Mouse (Mus musculus): Measurements from ENCODE around the gene Scn4a. TPM values are rescaled to one million over a fixed set of nuclear protein-coding genes. Genes with fewer than 3 reads are reported as not detected.
"Not testable (repeated sequence)": the region's sequence is repeated elsewhere in the genome, so short reads cannot be mapped to it uniquely, and the experiment has no call there.

The Scn4a gene
- polyA plus RNA-seq, 1 experiment = 0.36 TPM

- no peak for DNase-seq (ENCODE audit: low read depth)
Observed at GRCm38 (mm10) chr11:106355382-106356128, 2.5 kb upstream of the Scn4a start.

- DNase-seq (ENCODE audit: low read depth) = no peak
Observed at GRCm38 (mm10) chr11:106354181-106354580, 1.1 kb upstream of the Scn4a start.

- no peak for DNase-seq (ENCODE audit: low read depth)
Observed at GRCm38 (mm10) chr11:106351941-106352340, 1.1 kb downstream of the Scn4a start.

DNA sequence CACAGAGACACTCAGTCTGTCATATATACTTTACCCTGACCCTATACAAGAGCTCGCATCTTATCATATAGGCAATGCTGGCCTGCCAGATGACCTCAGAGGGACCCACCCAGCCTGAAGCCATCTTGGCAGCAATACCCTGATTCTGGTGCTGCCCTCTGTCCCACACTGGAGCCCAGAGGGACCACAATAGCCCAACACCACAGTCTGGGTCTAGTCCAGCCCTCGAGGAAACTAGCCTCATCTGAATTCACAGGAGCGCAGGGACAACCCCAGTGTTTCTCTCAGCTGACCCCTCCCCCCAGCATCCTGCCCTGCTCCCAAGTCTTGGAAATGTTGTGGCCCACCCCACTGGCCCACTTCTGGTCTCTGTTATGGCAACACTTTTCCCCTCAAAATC is 1.8 kb downstream of the Scn4a start:
- DNase-seq (ENCODE audit: low read depth) = no peak

- no peak for DNase-seq (ENCODE audit: low read depth)
Observed at GRCm38 (mm10) chr11:106350853-106351252, 2.2 kb downstream of the Scn4a start.

DNA sequence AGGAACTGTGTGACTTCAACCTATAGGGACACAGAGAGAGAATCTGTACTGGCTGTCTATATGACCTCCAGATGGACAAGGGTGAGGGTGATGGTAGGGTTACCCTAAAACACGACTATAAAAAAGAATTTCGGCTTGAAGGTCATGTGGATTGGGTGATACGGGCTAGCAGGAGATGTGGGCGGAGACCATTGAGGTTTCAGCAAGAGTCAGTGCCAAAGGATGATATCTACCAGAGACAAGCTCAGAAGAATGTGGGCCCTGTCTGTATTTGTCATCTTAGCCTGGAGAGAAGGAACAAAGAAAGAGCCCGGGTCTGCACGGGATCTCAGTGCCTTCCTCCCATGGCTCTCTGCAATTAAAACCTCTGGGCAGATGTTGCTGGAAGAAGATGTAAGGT is 3.3 kb downstream of the Scn4a start:
- DNase-seq (ENCODE audit: low read depth) = no peak

DNA sequence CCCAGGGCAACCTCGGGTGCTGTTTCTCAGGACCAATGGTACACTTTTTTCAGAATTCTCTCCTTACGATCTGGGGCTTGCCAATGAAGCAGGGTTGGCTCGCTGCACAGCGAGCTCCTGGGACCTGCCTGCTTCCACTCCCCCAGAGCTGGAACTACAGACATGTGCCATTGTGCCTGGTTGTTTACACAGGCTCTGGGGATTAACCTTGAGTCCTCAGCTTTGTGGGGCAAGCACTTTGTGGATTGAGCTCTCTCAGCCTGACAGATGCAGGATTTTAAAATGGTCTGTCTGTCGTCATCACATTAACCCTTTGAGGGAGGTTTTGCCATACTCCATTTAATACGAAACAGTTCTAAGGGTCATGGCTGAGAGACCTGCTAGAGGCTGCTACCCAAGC is 8.2 kb downstream of the Scn4a start:
- DNase-seq (ENCODE audit: low read depth) = no peak

GRCm38 (mm10) chr11:106340990-106341520 is 12.0 kb downstream of the Scn4a start:
- no peak for DNase-seq (ENCODE audit: low read depth)

DNA sequence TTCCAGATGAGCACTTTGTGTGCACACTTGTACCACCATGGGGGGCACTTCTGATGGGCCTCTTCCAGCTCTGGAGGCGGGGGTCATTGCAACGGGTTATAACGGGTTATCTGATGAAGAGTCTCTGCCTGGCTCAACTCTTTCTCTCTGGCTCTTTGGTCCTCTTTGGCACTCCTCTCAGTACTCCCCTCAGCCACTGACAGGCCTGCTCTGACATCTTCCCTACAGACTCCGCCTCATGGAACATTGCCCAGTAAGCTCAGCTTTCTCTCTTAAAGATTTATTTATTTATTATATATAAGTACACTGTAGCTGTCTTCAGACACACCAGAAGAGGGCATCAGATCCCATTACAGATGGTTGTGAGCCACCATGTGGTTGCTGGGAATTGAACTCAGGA is 13.8 kb downstream of the Scn4a start:
- DNase-seq (ENCODE audit: low read depth) = not testable (repeated sequence)

DNA sequence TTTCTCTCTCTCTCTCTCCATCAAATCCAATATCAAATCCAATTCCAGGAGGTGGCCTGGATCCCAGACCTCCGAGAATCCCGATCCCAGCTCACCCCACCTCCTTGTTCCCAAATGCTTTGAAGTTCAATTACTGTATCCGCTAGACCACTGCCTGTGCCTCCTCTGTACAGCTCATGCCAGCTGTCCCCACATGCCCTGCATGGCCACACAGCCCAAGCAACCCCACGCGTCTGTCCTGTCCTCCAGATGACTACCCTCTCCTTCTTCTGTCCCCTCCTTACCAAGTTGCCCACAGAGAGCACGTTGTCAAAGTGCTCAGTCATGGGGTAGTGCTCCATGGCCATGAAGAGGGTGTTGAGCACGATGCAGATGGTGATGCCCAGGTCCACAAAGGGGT is 14.2 kb downstream of the Scn4a start:
- DNase-seq (ENCODE audit: low read depth) = no peak

GRCm38 (mm10) chr11:106338029-106338428 is 15.1 kb downstream of the Scn4a start:
- DNase-seq (ENCODE audit: low read depth) = no peak

GRCm38 (mm10) chr11:106334066-106334465 is 19.0 kb downstream of the Scn4a start:
- DNase-seq (ENCODE audit: low read depth) = no peak

DNA sequence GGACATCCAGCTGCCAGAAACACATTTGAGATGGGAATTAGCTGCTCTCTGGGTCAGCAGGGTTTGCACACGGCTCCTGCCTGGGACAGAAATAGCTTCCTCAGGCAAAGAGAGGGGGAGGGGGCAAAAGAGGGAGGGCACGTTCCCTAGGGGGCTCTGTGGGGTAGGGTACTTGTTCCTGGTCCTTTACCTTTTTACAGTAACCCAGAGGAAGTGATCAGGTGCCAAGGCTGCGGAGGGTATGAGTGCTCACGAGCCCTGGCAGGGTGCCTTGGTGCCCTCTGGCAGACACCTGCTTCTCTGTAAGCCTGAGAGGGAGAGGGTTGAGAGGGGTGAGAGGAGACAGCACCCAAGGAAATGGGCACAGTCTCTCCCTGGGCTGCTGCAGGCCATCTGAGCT is 20.6 kb downstream of the Scn4a start:
- DNase-seq (ENCODE audit: low read depth) = no peak

GRCm38 (mm10) chr11:106329682-106330081 is 23.4 kb downstream of the Scn4a start:
- no peak for DNase-seq (ENCODE audit: low read depth)

DNA sequence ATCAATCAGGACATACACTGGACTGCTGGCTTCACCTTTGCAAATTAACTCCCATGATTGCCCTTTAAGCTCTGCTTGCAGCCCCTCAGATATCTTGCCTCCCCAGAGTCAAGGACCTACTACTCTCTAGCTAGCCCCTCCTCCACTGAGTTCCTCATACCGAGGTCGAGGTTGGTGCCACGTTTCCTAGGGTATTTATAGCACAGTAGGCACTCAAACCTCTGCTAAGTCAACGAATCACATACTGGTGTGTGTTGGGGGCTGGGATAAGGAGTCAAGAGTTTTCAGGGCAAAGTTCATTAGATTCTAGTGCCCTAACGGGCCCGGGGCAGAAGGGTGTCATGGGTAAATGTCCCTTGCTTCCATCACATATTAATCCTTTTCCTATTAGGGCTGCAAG is 24.0 kb downstream of the Scn4a start:
- no peak for DNase-seq (ENCODE audit: low read depth)

- no peak for DNase-seq (ENCODE audit: low read depth)
Observed at GRCm38 (mm10) chr11:106328521-106328920, 24.6 kb downstream of the Scn4a start.

- DNase-seq (ENCODE audit: low read depth) = no peak
Observed at GRCm38 (mm10) chr11:106326475-106326874, 26.6 kb downstream of the Scn4a start.

GRCm38 (mm10) chr11:106325566-106326206 is 27.4 kb downstream of the Scn4a start:
- no peak for DNase-seq (ENCODE audit: low read depth)

DNA sequence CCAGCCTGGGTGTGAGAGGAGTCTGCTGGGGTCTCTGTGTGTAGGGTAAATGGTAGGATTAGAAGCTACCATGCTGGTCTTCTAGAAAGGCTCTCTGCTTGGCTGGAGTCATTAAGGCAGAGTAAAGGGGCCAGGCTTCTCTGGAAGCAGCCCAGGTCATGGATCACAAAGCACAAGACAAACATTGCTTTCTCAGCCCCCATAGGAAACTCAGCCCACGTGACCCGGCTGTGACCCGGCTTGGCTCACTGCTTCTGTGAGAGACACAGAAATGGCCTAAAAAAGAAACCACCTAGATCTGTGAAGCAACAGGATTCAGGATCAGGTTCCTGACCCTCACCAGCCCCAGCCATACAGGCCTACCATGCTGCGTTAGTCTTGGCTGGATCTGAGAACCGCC is 28.2 kb downstream of the Scn4a start:
- no peak for DNase-seq (ENCODE audit: low read depth)

GRCm38 (mm10) chr11:106318406-106319366 is 34.4 kb downstream of the Scn4a start:
- no peak for DNase-seq (ENCODE audit: low read depth)

- DNase-seq (ENCODE audit: low read depth) = no peak
Observed at GRCm38 (mm10) chr11:106317801-106318200, 35.3 kb downstream of the Scn4a start.

- DNase-seq (ENCODE audit: low read depth) = no peak
Observed at GRCm38 (mm10) chr11:106316416-106316815, 36.7 kb downstream of the Scn4a start.
